Mouse (Mus musculus) forebrain, postnatal 0 days (tissue): ENCODE data around the gene Lypla2. TPM values are rescaled to one million over a fixed set of nuclear protein-coding genes. Genes with fewer than 3 reads are reported as not detected.

ENCODE experiments used
- ATAC-seq: fragments of 200-750 bp; cut with Nextera tagmentation; 2 replicates; pipeline ENCODE4 v1.8.0; 2017; ENCODE audit warnings: mild to moderate bottlenecking, moderate library complexity
- DNase-seq: peaks from one replicate; pipeline ENCODE4 v3.0.0-alpha.2; 2015
- H3K27ac ChIP-seq: fragments of 300-500 bp; sonication (generic); 2 replicates; pipeline ENCODE4 v1.5.1; 2014; ENCODE audit warnings: low read depth, mild to moderate bottlenecking, antibody characterized with exemption, low read length, moderate library complexity, mixed read lengths
- H3K27me3 ChIP-seq: fragments of 300-500 bp; sonication (generic); 2 replicates; pipeline ENCODE4 v1.6.1; 2014; ENCODE audit warnings: mild to moderate bottlenecking, low read length, mixed read lengths; ENCODE audit not compliant: insufficient read depth
- H3K36me3 ChIP-seq: fragments of 300-500 bp; sonication (generic); 2 replicates; pipeline ENCODE4 v1.6.1; 2014; ENCODE audit warnings: mild to moderate bottlenecking, moderate library complexity; ENCODE audit not compliant: insufficient read depth
- H3K4me1 ChIP-seq: fragments of 300-500 bp; sonication (generic); 2 replicates; pipeline ENCODE4 v1.6.1; 2014; ENCODE audit warnings: antibody characterized with exemption; ENCODE audit not compliant: insufficient read depth
- H3K4me2 ChIP-seq: fragments of 300-500 bp; sonication (generic); 2 replicates; pipeline ENCODE4 v1.6.1; 2014; ENCODE audit warnings: low read depth, mild to moderate bottlenecking, moderate library complexity
- H3K4me3 ChIP-seq: fragments of 300-500 bp; sonication (generic); 2 replicates; pipeline ENCODE4 v1.5.1; 2014; ENCODE audit warnings: low read depth, low read length, mixed read lengths
- H3K9ac ChIP-seq: fragments of 300-500 bp; sonication (generic); 2 replicates; pipeline ENCODE4 v1.6.1; 2014; ENCODE audit warnings: mild to moderate bottlenecking
- H3K9me3 ChIP-seq: fragments of 300-500 bp; sonication (generic); 2 replicates; pipeline ENCODE4 v1.6.1; 2016; ENCODE audit warnings: low read length
- CTCF ChIP-seq: sonication (generic); IDR thresholded peaks from 2 replicates; pipeline ENCODE4 v1.5.1; 2016; ENCODE audit warnings: antibody characterized with exemption, control low read depth, low read depth
- WGBS: fragments of 180-500 bp; shearing (Covaris S2); extraction: QIAGEN DNeasy Blood & Tissue Kit; methylation state at CpG from one replicate; pipeline ENCODE4 v1.1.7; 2014; 5-methylcytosine and 5-hydroxymethylcytosine counted together
- polyA plus RNA-seq: library from polyadenylated mRNA; unstranded; fragments of >200 nt; fragmentation: Nextera tagmentation; extraction: Ambion mirVana; gene quantifications from 2 replicates; pipeline ENCODE4 v1.2.1, GENCODE M21; 2015
- total RNA-seq: library from RNA; depleted of rRNA; stranded (reverse); fragments of >200 nt; gene quantifications from 2 replicates; pipeline ENCODE4 v1.2.3, GENCODE M21; 2014

Gene Lypla2
- total and polyA plus RNA-seq, 2 experiments from 2014 or later: 136 to 201 TPM

GRCm38 (mm10) chr4:135960717-135961116 lies 11.7 kb downstream of the Lypla2 start:
- Histone ChIP-seq H3K36me3 (peaks cover 41% of the 10 kb centered on the region), H3K4me3 (no peak overlapping the region), H3K9me3 (no peaks in the 10 kb centered on the region), H3K4me2 (no peak overlapping the region), H3K9ac (no peak overlapping the region), H3K27me3 (no peaks in the 10 kb centered on the region), H3K4me1 (peaks cover 6% of the 10 kb centered on the region; the same call in 1 of the 2 replicates), H3K27ac (no peak overlapping the region)
- WGBS: 26% methylated on average over 5 of the region's 5 CpGs
- TF ChIP-seq CTCF: peak; percentile 87
- DNase-seq (peak; percentile 76), ATAC-seq (no peak)

- no peaks in the 10 kb centered on the region for H3K9me3 ChIP-seq
- WGBS: 70% methylated on average over 8 of the region's 8 CpGs
- TF ChIP-seq CTCF: no peak
- H3K27me3 ChIP-seq: no peaks in the 10 kb centered on the region
- ATAC-seq (no peak), DNase-seq (no peak)
- no peak overlapping the region for H3K4me2 ChIP-seq
- H3K27ac ChIP-seq: no peak overlapping the region
- no peaks in the 10 kb centered on the region for H3K4me1 ChIP-seq
- no peak overlapping the region for H3K4me3 ChIP-seq
- H3K36me3 ChIP-seq: peaks cover 52% of the 10 kb centered on the region
- H3K9ac ChIP-seq: no peak overlapping the region
Observed at GRCm38 (mm10) chr4:135958354-135958753, 14.1 kb downstream of the Lypla2 start.

GRCm38 (mm10) chr4:135955886-135956285 lies 16.5 kb downstream of the Lypla2 start:
- no peaks in the 10 kb centered on the region for H3K27me3 ChIP-seq
- H3K36me3 ChIP-seq: peaks cover 56% of the 10 kb centered on the region
- TF ChIP-seq CTCF: no peak
- DNase-seq (no peak), ATAC-seq (no peak)
- H3K4me1 ChIP-seq: no peaks in the 10 kb centered on the region
- no peak overlapping the region for H3K4me2 ChIP-seq
- no peak overlapping the region for H3K9ac ChIP-seq
- no peaks in the 10 kb centered on the region for H3K9me3 ChIP-seq
- WGBS: 78% methylated on average over 9 of the region's 9 CpGs
- H3K27ac ChIP-seq: no peak overlapping the region
- no peak overlapping the region for H3K4me3 ChIP-seq

- ATAC-seq (peak; percentile 75), DNase-seq (peak; percentile 84)
- peak; percentile 97 for TF ChIP-seq CTCF
- WGBS: 9% methylated on average over 2 of the region's 2 CpGs
- no peaks in the 10 kb centered on the region for H3K4me1 ChIP-seq
- H3K36me3 ChIP-seq: peaks cover 46% of the 10 kb centered on the region
- H3K9me3 ChIP-seq: no peaks in the 10 kb centered on the region
- no peak overlapping the region for H3K4me2 ChIP-seq
- H3K4me3 ChIP-seq: no peak overlapping the region
- no peak overlapping the region for H3K9ac ChIP-seq
- no peak overlapping the region for H3K27ac ChIP-seq
- H3K27me3 ChIP-seq: no peaks in the 10 kb centered on the region
Observed at GRCm38 (mm10) chr4:135954241-135954640, 18.2 kb downstream of the Lypla2 start.

- no peak for ATAC-seq
- Histone ChIP-seq H3K4me1 (no peaks in the 10 kb centered on the region), H3K4me2 (no peak overlapping the region), H3K27me3 (no peaks in the 10 kb centered on the region), H3K27ac (no peak overlapping the region), H3K36me3 (peaks cover 35% of the 10 kb centered on the region), H3K9me3 (no peaks in the 10 kb centered on the region), H3K4me3 (no peak overlapping the region), H3K9ac (no peak overlapping the region)
- WGBS: 91% methylated on average over 3 of the region's 3 CpGs
- TF ChIP-seq CTCF: no peak
- no peak for DNase-seq
Observed at GRCm38 (mm10) chr4:135953179-135953578, 19.2 kb downstream of the Lypla2 start.

GRCm38 (mm10) chr4:135951505-135951904 lies 20.9 kb downstream of the Lypla2 start:
- Histone ChIP-seq H3K27ac (no peak overlapping the region), H3K4me3 (no peak overlapping the region), H3K9me3 (no peaks in the 10 kb centered on the region), H3K4me2 (no peak overlapping the region), H3K4me1 (no peaks in the 10 kb centered on the region), H3K27me3 (no peaks in the 10 kb centered on the region), H3K9ac (no peak overlapping the region), H3K36me3 (peaks cover 34% of the 10 kb centered on the region)
- ATAC-seq (no peak), DNase-seq (no peak)
- 96% methylated on average over 3 of the region's 3 CpGs for WGBS
- TF ChIP-seq CTCF: peak; percentile 49

- H3K36me3 ChIP-seq: peaks cover 25% of the 10 kb centered on the region
- H3K27me3 ChIP-seq: no peaks in the 10 kb centered on the region
- H3K4me2 ChIP-seq: no peak overlapping the region
- ATAC-seq (no peak), DNase-seq (no peak)
- no peaks in the 10 kb centered on the region for H3K9me3 ChIP-seq
- no peak overlapping the region for H3K27ac ChIP-seq
- no peak overlapping the region for H3K9ac ChIP-seq
- no peak overlapping the region for H3K4me3 ChIP-seq
- 90% methylated on average over 6 of the region's 6 CpGs for WGBS
- no peak for TF ChIP-seq CTCF
- H3K4me1 ChIP-seq: no peaks in the 10 kb centered on the region
Observed at GRCm38 (mm10) chr4:135950365-135950764, 22.1 kb downstream of the Lypla2 start.
